Mouse (Mus musculus): ENCODE data around the gene Megf9.
A peak's percentile ranks its signal among the peaks of the same experiment; 100 is the strongest.

Megf9 gene

DNA sequence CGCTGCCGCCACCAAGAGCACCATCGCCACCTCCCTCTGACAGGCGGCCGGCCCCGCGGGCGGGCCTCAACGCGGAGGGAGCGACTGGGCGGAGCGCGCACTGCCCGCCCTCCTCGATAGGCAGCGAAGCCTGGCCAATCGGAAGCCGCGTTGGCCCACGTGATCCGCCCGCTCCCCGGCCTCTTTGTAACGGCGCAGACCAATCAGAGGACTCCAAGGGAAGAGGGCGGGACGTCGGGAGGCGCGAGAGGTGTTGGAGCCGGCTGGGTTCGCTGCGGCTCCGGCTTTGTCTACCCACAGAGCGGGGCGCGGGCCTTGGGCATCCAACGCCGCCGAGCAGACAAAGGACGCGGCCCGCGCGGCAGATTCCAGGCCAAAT lies at the start of gene Megf9:
Megf9 (minus strand) TSS at position 105 of the 379 bp plus-strand sequence.
- DNase-seq (ENCODE audit: low spot score), result peak; percentile 95

DNA sequence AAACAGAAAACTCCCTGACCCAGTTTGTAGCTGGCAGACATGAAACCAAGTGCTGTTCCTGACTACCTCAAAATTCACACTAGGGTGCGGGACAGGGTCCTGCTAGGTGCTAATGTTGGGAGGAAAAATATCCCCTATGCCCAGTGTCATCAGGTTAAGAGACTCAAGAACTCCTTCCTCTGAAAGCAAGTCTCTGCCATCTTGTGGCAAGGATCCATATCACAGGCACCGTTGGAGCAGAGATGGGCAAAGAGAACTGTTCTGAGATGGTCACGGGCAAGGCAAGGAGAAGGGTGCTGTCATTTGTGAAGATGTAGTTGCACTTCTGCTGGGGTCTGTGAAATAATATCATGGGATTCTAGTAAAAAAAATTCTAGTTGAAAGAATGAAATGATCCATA lies 44.9 kb upstream of the Megf9 start:
- DNase-seq (ENCODE audit: low spot score), result no peak

DNA sequence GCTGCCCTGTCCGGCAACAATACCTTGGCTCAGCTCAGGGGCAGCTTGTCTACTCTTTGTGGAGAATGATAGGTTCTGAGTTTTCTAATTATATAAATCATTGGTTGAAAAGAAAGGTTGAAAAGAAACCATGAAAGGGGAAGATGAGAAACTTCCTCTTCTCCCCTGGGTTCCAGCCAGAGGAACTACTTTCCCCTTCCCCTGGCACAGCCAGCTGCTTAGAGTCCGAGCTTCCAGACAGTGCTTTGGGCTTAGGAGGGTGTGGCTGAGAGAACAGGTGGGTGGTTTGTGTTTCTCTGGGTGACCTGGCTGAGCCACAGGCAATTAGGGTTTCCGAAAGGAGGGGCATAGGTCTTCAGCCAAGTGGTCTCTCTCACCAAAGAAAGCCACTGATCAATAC lies 43.5 kb upstream of the Megf9 start:
- no peak for DNase-seq (ENCODE audit: low spot score)

DNA sequence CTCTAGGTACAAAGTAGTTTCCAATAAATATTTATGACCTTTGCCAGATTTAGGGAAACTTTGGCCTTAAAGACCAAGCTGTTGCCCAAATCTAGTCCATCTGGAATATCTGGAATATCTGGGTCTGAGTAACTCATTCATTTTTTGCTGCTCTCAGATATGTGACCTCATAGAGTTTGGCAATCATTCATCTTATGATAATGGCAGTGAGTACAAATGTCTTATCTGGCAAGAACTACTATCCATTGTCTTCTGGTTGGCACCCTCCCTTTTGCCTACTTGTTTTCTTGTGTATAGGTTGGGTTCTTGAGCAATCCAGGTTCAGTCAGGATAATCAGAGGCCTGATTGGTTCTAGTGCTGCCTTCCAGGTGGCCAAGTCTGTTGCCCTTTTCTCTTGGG lies 41.3 kb upstream of the Megf9 start:
- DNase-seq (ENCODE audit: low spot score), result no peak

DNA sequence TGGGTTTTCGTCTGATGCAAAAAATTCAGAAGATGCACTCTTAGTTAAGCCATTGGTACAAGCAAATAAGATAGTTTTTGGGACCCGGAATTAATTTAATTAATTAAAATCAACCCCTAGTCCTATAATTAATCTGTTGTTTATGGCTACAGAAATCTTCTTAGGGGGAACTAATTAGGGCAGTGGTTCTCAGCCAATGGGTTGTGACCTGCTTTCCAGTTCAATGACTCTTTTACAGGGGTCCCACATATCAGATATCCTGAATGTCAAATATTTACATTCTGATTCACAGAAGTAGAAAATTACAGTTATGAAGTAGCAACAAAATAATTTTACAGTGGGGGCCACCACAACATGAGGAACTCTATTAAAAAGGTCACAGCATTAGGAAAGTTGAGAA lies 39.1 kb upstream of the Megf9 start:
- DNase-seq (ENCODE audit: low spot score), result no peak

DNA sequence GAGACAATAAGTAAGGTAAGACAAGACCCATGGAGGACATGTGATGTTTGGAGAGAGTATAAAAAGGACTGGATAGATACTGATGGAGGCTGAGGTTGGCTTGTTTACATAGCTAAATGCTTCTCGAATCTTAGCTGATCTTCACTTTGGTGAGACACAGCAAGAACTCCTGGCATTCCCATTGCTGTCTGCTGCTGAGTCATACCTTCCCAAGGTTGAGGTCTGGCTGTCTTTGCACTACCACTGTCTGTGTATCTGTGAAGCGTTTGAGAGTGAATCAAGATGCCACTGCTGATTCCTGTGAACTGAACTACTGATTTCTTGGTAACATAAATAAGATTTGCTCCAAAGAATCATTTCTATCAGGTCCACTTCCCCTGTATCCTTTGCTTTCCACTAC lies 19.1 kb upstream of the Megf9 start:
- DNase-seq (ENCODE audit: low spot score), result no peak

DNA sequence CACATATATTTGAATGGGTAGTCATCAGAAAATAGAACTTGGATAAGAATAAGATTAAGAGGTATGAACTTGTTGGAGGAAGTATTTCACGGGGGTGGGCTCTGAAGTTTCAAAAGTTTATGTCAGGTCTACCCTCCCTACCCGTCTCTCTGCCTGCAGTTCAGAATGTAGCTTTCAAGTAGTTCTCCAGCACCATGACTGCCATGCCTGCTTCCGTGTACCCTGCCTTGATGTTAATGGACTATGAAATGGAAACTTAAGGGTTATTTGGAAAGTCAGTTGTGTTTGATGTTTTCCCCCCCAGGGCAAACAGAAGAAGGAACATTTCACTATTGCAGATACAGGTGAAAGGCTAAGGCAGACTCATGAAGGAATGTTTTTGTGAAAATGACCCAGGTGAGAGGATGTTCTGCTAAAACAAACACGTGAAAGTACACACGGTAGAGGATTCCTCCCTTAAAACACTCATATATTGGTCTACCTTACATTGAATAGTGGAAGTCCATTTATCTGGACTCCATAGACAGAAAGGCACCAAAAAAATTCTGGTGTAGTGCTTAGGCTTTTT lies 18.5 kb upstream of the Megf9 start:
- DNase-seq (ENCODE audit: low spot score), result no peak

DNA sequence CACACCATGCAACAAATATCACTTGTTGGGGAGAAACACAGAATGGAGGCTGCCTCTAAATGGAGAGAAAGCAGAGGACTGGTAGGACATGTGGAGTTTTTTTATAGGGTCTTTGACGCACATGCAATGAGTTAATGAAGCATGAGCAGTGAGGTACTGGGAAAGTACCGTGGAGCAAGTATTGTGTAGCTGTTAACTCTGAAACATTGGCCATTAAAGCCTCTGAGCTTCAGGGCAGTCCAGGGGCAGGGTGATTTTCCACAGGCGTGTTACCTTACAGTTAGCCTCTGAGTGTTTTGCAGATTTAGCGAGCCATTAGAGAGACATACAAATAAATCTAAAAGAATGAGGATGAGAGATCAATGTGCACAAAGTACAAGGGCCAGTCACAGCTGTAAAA lies 17.3 kb upstream of the Megf9 start:
- DNase-seq (ENCODE audit: low spot score), result no peak

DNA sequence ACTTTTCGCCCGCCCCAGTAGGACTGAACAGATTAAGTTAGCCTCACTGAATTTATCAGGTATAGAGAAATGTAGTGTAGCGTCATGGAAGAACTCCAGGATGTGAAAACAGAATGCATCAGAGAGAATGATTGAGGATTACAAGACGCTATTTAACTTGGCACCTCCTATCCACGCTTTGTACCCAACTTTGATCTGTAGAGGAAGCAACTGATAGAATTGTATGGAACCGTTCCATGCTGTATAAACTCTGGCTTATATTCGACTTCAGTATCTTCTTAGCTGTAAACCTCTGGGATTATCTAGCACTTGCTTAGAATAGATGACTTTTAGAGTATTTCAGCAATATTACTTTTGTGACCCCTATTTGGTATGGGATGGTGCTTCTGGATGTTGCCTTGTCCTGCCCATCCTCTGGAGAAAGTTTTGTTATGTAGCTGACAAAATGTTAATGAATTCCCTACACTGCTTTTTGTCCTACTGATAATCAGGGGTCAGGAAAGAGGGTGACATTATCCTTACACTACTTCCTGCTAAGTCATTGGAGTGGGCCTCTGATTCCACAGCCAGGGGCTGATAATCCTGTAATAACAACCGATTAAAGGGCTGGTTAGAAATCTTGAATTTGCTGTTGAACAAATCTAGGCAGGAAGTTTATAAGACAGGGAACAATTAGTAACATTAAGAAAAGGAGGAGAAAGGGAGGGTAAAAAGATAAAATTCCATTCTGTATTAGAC lies 12.8 kb upstream of the Megf9 start:
- DNase-seq (ENCODE audit: low spot score), result no peak

DNA sequence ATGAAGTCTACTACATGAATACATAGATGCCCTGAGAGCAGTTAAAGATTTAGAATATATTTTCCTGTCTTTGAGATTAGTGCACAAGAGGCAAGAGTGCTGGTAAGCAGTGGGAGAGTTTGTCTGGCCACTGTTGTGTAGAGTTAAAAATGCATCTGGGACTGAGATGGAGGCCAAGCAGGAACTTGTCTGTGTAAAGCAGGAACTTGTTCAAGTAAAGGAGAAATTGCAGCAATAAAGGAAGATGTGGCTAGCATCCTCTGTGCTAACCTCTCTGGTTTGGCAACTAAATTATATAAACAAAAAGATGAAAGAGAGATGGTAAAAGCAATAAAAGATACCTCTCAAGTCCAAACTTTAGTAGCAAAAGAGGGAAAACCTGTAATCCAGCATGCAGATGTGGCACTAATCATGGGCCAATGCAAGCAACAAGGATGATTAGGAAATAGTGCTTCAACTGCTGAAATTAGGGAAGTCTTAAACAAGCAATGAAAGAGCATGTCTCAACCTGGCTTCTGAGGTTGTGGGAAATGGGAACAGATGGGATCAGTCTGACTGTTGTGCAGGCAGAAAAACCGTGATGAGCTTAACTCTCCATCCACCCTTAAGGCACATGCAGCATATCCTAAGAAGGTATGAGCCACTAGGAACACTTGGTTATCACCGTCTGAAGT lies 11.2 kb upstream of the Megf9 start:
- DNase-seq (ENCODE audit: low spot score), result no peak

DNA sequence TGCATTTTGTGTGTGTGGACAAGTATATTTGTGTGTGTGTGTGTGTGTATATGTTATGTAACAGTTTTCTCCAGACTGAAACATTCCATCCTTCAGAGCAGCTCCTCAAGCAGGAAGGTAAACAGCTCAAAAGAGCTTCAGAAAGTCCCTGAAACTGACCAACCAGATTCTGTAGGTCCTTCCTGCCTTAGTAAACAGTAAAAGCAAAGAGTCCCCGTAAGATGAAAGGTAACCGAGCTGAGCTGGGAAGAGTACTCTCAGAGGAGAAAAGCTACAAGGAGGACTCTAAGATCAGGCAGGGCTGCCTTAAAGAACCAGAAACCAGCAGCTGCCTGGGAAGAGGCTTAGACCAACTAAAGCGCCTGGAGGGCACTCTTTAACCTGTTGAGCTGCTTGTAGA lies 9.6 kb upstream of the Megf9 start:
- DNase-seq (ENCODE audit: low spot score), result no peak

DNA sequence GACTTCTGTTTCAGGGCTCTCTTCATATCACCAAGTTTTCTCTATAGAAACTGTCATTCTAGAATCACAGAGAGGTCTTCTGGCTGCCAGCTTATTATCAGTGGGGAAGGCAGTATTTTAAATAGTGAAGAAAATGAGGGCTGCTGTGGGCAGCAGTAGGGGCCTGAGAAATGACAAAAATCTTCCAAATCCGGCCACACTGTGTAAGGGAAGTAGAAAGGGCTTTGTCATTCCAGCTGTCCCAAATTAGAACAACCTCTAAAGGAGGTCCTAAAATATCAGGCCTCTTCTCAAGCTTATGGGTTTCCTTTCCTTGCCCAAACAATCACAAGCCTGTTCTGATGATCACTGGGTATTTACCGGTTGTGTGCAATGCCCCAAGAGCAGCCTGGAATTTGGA lies 7.6 kb upstream of the Megf9 start:
- no peak for DNase-seq (ENCODE audit: low spot score)

DNA sequence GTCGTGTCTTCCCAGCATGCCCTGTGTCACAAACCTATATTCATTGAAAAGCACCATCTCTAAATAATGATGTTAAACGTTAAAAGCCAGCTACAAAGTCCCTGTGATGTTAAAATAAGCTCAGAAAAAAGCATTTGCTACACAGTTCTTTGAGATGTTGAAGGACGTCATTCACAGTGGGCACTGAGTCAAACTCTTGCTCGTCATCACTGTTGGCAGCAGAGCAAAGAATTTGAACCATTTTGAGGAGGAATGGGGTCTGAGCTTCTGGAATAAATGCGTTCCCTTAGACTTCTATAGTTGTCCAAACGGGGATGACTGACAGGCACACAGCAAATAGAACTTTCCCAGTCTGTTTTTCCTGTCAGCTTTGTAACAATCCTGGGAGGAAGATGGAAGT lies 5.9 kb upstream of the Megf9 start:
- DNase-seq (ENCODE audit: low spot score), result no peak

DNA sequence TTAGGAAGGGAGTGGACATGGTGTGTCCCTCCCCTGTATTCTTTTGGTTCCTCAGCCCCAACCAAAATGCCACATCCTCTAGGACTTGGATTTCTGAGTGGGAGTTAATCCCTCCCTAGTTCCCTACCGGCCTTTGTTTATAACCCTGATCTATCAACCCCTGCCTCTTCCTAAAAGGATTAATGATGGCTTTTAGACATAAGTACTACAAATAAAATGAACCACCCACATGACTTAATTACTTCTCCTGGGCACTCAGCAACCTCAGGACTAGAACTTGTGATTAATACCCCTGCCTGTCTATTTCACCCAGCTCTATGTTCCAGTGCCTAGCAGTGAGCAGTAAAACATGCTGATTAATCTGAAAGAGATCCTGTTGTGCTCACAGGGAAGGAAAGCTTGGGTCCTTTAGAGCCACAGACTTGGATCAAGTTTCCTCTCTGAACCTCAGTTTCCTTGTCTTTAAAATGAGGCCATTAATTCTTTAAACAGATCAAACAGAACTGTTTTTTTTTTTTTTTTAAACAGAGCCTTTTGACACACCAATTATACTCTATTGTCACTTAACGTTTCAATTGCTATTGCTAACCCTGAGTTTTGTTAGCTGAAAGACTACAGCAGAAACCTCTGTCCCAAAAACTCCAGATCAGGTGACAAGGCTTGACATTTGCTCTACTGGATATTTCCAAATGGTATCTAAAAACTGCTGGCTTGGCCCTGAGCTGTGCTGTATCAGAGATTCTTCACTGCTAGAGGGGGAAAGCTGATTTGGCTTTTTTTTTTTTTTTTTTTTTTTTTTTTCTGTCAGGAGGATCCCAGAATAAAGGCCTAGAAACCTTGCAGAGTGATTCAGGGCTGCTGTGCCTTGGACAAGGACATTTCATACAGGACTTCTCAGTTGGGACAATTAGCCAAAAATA lies 2.1 kb upstream of the Megf9 start:
- no peak for DNase-seq (ENCODE audit: low spot score)

DNA sequence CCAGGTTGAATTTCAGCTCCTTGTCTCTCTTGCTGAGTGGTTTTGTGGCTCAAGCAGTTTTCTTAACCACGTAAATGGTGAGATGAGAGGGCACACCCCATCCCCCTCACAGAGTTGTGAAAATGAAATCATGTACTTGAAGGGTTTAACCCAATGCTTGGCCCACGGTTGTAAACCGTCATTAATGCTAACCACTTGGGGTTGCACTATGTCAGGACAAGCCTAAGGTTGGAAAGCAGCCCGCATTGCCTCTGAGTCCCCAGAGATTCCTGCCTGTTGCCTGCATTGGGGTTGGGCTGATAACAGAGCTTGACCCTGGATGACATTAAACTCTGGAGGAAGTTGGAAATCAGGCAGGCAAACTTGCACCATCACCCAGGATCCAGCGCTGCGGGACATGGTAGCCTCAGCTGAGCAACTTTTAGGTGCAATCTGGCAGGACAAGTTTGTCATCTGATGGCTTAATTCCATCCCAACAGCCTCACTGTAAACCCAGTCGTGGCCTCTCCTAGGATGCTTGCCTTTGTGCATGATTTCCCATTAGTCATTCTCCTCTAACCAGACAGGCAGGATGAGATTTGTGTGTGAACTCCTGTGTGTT lies 1.0 kb upstream of the Megf9 start:
- DNase-seq (ENCODE audit: low spot score), result no peak

DNA sequence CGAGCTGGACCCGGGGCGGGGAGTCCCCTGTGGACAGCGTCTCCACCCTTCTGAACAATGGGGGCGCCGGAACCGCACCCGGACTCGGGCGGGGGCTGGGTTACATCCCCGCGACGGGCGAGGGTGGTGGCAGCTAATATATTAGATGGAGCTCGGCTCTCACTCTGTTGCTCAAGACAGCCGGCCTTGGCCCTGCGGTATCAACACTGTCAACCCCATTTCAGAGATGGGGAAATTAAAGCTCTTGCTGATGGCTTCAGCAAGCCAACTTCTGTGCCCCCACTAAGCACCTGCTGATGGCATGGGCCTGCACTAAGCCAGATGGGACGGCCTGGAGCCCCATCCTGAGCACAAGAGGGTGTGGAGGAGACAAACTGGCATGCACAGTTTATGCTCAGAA lies 494 bp upstream of the Megf9 start:
- DNase-seq (ENCODE audit: low spot score), result no peak

DNA sequence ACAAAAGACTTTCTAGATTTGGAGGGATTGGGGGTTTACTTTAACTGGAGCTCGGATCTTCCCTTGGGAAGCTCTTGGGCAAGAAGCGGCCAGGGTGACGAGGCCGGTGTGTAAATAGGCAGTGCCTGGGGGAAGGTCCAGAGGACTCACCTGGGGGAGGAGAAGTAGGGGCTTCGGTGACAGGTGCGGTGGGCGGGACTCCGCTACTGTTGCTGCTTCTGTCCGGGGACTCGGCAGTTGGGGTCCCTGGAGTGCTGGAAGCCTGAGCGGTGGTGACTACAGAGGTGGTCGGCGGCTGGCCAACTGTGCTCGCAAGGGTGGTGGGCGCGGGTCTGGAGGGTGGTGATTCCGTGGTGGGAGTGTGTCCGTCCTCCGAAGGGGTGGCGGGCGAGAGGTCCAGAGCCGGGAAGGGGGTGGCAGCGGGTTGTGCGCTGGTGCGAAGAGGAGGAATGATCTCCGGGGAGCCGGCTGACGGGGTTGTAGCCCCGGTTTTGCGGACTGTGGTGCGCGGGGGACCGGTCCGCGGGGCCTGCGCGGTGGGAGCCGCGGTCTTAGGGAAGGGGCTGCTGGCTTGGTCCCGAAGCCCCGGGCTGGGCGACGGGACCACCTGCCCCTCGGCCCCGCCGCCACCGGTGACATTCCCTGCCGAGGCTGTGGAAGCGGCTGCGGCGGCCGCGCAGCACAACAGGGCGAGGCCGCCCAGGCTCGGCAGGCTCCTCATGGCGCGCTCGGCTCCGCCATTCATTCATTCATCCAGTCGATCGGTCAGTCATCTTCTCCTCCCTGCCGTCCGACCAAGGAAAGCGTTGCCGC lies 511 bp downstream of the Megf9 start:
- DNase-seq (ENCODE audit: low spot score), result peak; percentile 33

DNA sequence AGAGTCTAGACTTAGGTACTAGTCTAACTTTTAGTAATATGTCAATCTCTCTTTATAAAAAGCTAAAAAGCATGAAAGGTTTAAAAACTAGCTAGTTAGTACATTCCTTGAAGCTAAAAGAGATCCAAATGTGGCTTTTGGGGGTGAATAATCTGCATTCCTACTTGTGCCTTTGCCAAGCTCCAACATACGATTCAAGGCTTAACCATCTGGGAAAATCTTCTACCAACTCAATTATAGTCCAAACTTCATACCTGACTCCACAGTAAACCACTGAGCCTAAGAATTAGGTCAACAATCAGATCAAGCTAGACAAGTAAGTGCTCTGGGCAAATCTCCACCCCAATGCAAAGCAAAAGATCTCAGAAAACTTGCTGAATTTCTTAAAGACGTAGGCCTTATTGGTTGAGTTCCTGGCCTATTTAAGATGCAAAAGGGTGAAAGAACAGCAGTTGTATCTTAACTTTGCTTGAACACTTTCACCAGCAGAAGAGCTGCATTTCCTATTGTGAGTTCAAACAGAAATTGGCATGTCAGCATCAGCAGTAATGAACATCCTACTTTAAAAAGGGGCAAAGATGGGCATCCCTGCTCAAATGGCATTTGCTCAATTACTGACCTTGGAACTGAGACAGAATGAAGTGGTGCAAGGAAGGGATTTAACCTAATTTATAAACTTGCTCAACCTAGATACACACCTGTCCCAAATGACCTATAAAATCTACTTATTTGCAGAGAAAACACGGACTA lies 1.6 kb downstream of the Megf9 start:
- no peak for DNase-seq (ENCODE audit: low spot score)

DNA sequence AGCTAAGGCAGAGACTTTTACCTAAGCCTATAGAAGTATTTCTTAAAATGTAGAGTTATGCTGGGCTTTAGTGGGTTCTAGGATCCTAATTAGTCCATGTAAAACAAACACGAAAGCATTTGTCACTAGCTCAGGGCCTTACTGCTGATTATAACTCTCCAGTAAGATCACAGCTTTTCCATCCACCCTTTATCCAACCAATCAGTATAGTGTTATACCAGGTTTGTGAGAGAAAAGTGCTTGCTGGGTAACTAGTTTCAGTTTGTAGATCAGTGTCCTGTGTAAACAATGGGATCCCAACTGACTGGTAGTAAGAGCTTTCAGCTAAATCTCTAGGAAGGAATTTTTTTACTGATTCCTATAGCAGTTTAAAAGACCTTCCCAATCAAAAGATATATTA lies 3.8 kb downstream of the Megf9 start:
- DNase-seq (ENCODE audit: low spot score), result no peak

DNA sequence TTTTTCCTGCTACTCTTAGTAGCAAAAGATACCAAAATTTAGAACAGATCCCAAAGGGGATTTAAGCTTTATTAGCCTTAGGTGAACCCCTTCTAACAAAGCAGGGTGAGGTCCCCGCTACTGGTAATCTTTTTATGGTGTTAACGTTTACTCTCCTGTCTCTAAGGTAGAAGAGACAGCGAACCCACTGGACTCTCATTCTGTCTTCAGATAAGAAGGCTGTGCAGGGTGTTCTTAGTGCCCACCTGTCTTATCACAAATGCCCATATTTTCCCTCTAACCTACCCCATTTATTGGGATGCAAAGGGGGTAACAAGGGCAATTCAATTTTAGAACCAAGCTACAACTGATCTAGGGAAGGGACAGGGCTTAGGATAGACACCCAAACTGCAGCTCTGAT lies 6.2 kb downstream of the Megf9 start:
- DNase-seq (ENCODE audit: low spot score), result no peak

DNA sequence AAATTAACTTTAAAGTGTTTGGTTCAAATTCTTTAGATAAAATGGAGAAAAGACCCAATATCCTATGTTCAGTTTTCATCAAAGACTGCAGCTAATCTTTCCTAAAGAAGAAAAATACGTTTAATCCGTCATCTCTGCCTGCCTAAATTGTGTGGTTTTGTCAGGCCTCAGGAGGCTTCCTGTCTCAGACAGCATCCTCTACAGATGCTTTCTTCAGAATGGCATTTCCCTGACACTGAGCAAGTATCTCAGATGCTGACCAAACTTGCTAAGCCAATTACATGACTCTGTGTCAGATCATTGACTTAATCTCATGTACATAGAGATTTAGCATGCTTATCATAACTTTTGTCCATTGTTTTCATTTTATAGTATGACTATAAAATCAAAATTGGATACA lies 11.4 kb downstream of the Megf9 start:
- DNase-seq (ENCODE audit: low spot score), result no peak
